Mouse (Mus musculus): ENCODE results near the gene Fbxw9. TPM values are rescaled to one million over a fixed set of nuclear protein-coding genes. Genes with fewer than 3 reads are reported as not detected.

The Fbxw9 gene
- polyA plus RNA-seq, 1 experiment from 2014 or later, result 68.3 TPM

- Histone ChIP-seq H3K9ac (replicated peaks) (no peak overlapping the region), H3K4me2 (no peak overlapping the region), H3K27me3 (replicated peaks) (no peaks in the 10 kb centered on the region), H3K4me3 (replicated peaks) (no peak overlapping the region), H3K27ac (replicated peaks) (no peak overlapping the region), H3K9me3 (replicated peaks) (no peaks in the 10 kb centered on the region), H3K36me3 (peaks cover 29% of the 10 kb centered on the region), H3K4me1 (no peaks in the 10 kb centered on the region)
- no peak for ATAC-seq (ENCODE audit: low FRiP score)
- 91% methylated on average over 11 of the region's 11 CpGs for WGBS
Measured at GRCm38 (mm10) chr8:85090856-85091255, 31.0 kb downstream of the Fbxw9 start.

DNA sequence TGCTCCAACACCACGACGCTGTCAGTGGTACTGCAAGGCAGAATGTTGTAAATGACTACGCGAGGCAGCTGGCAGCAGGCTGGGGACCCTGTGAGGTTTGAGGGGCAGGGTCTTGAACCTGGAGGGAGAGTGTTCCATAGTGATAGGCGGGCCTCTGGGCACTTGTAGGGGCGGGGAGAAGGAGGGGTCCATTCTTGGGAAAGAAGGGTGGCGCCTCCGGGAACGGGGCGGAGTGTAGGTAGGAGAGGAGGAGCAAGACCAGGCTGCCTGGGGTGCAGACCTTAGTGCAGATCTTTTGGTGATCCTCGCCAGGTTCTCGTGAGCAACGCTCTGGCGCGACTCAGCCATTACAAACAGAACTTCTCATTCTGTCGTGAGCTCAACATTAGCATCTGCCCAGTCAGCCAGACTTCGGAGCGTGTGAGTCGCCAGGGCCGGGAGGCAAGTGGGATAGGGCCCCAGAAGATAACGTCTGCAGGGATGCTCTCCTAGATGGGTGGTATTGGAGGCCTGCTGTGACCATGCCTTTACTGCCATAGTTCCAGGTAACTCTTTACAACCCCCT, 31.8 kb downstream of the Fbxw9 start:
- H3K4me2 ChIP-seq, result no peak overlapping the region
- no peaks in the 10 kb centered on the region for H3K4me1 ChIP-seq
- 30% methylated on average over 21 of the region's 21 CpGs for WGBS
- ATAC-seq (ENCODE audit: low FRiP score), result no peak
- H3K27me3 ChIP-seq (replicated peaks), result no peaks in the 10 kb centered on the region
- H3K9me3 ChIP-seq (replicated peaks), result no peaks in the 10 kb centered on the region
- no peak overlapping the region for H3K27ac ChIP-seq (replicated peaks)
- H3K36me3 ChIP-seq, result peaks cover 35% of the 10 kb centered on the region
- H3K4me3 ChIP-seq (replicated peaks), result no peak overlapping the region
- no peak overlapping the region for H3K9ac ChIP-seq (replicated peaks)

GRCm38 (mm10) chr8:85095051-85095450, 35.2 kb downstream of the Fbxw9 start:
- no peaks in the 10 kb centered on the region for H3K27me3 ChIP-seq (replicated peaks)
- H3K9ac ChIP-seq (replicated peaks), result no peak overlapping the region
- H3K4me1 ChIP-seq, result no peaks in the 10 kb centered on the region
- peaks cover 53% of the 10 kb centered on the region for H3K36me3 ChIP-seq
- ATAC-seq (ENCODE audit: low FRiP score), result no peak
- WGBS, result 96% methylated on average over 13 of the region's 13 CpGs
- H3K9me3 ChIP-seq (replicated peaks), result no peaks in the 10 kb centered on the region
- H3K4me2 ChIP-seq, result no peak overlapping the region
- no peak overlapping the region for H3K27ac ChIP-seq (replicated peaks)
- H3K4me3 ChIP-seq (replicated peaks), result no peak overlapping the region

- WGBS, result 93% methylated on average over 7 of the region's 7 CpGs
- H3K36me3 ChIP-seq, result peaks cover 57% of the 10 kb centered on the region
- no peaks in the 10 kb centered on the region for H3K4me1 ChIP-seq
Measured at GRCm38 (mm10) chr8:85095566-85095965, 35.7 kb downstream of the Fbxw9 start.

GRCm38 (mm10) chr8:85096196-85096595, 36.3 kb downstream of the Fbxw9 start:
- Histone ChIP-seq H3K9me3 (replicated peaks) (no peaks in the 10 kb centered on the region), H3K9ac (replicated peaks) (no peak overlapping the region), H3K4me3 (replicated peaks) (no peak overlapping the region), H3K36me3 (peaks cover 57% of the 10 kb centered on the region), H3K4me2 (no peak overlapping the region), H3K27ac (replicated peaks) (no peak overlapping the region), H3K27me3 (replicated peaks) (no peaks in the 10 kb centered on the region), H3K4me1 (no peaks in the 10 kb centered on the region)
- no peak for ATAC-seq (ENCODE audit: low FRiP score)
- WGBS, result 94% methylated on average over 16 of the region's 16 CpGs

More at GRCm38 (mm10) chr8:85095566-85095965, 35.7 kb downstream of the Fbxw9 start:
- no peak overlapping the region for H3K4me2 ChIP-seq
- no peaks in the 10 kb centered on the region for H3K9me3 ChIP-seq (replicated peaks)
- H3K4me3 ChIP-seq (replicated peaks), result no peak overlapping the region
- ATAC-seq (ENCODE audit: low FRiP score), result no peak
- no peak overlapping the region for H3K9ac ChIP-seq (replicated peaks)
- no peaks in the 10 kb centered on the region for H3K27me3 ChIP-seq (replicated peaks)
- H3K27ac ChIP-seq (replicated peaks), result no peak overlapping the region

GRCm38 (mm10) chr8:85096850-85097249, 37.0 kb downstream of the Fbxw9 start:
- Histone ChIP-seq H3K36me3 (peaks cover 57% of the 10 kb centered on the region), H3K4me2 (no peak overlapping the region), H3K9ac (replicated peaks) (no peak overlapping the region), H3K27ac (replicated peaks) (no peak overlapping the region), H3K4me1 (no peaks in the 10 kb centered on the region), H3K9me3 (replicated peaks) (no peaks in the 10 kb centered on the region), H3K27me3 (replicated peaks) (no peaks in the 10 kb centered on the region), H3K4me3 (replicated peaks) (no peak overlapping the region)
- 94% methylated on average over 4 of the region's 4 CpGs for WGBS
- ATAC-seq (ENCODE audit: low FRiP score), result no peak

GRCm38 (mm10) chr8:85100076-85100665, 40.3 kb downstream of the Fbxw9 start:
- Histone ChIP-seq H3K9me3 (replicated peaks) (no peaks in the 10 kb centered on the region), H3K36me3 (peaks cover 43% of the 10 kb centered on the region), H3K4me1 (no peaks in the 10 kb centered on the region), H3K27ac (replicated peaks) (no peak overlapping the region), H3K4me2 (no peak overlapping the region), H3K4me3 (replicated peaks) (no peak overlapping the region), H3K27me3 (replicated peaks) (no peaks in the 10 kb centered on the region), H3K9ac (replicated peaks) (no peak overlapping the region)
- ATAC-seq (ENCODE audit: low FRiP score), result no peak
- WGBS, result 82% methylated on average over 4 of the region's 4 CpGs

DNA sequence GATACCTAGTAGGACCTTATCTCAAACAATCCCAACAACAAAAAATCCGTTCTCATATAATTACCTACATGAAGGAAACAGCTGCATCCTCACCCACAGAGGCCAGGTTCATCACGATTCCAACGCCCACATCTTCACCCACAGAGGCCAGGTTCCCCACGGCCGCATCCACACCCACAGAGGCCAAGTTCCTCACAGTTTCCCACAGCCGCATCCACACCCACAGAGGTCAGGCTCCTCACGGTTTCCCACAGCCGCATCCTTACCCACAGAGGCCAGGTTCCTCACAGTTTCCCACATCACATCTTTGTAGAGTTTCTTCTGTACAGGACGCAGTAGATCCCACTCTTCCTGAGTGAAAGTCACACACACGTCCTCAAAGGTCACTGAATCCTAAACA, 53.4 kb downstream of the Fbxw9 start:
- ATAC-seq (ENCODE audit: low FRiP score), result no peak

GRCm38 (mm10) chr8:85115501-85115900, 55.6 kb downstream of the Fbxw9 start:
- peaks cover 26% of the 10 kb centered on the region for H3K36me3 ChIP-seq
- no peak overlapping the region for H3K4me3 ChIP-seq (replicated peaks)
- WGBS, result 77% methylated on average over 4 of the region's 4 CpGs
- H3K27ac ChIP-seq (replicated peaks), result no peak overlapping the region
- no peak for ATAC-seq (ENCODE audit: low FRiP score)
- no peak overlapping the region for H3K4me2 ChIP-seq
- peaks cover 6% of the 10 kb centered on the region; the same call in 1 of the 2 replicates for H3K4me1 ChIP-seq
- no peak overlapping the region for H3K9ac ChIP-seq (replicated peaks)
- H3K9me3 ChIP-seq (replicated peaks), result no peaks in the 10 kb centered on the region
- H3K27me3 ChIP-seq (replicated peaks), result no peaks in the 10 kb centered on the region

More for the DNA sequence above, 53.4 kb downstream of the Fbxw9 start:
- no peaks in the 10 kb centered on the region for H3K27me3 ChIP-seq (replicated peaks)
- no peak overlapping the region for H3K4me2 ChIP-seq
- no peak overlapping the region for H3K4me3 ChIP-seq (replicated peaks)
- H3K4me1 ChIP-seq, result no peaks in the 10 kb centered on the region
- no peak overlapping the region for H3K9ac ChIP-seq (replicated peaks)
- no peaks in the 10 kb centered on the region for H3K9me3 ChIP-seq (replicated peaks)
- H3K27ac ChIP-seq (replicated peaks), result no peak overlapping the region
- H3K36me3 ChIP-seq, result peaks cover 45% of the 10 kb centered on the region
- 98% methylated on average over 10 of the region's 10 CpGs for WGBS

Small RNA genes within 50 kb of the gene (microRNA-seq; reads per million reads assigned to microRNA genes)
- gene Gm23388 (1.4 reads per million), gene Mir7070 (0.52 reads per million)

Other genes with a start within 250 kb of the Fbxw9 start
- gene Dand5, start 237.2 kb upstream of the Fbxw9 start, polyA plus RNA-seq (2015; fragmentation: Nextera tagmentation; extraction: Ambion mirVana), result 15.7 and 17.2 TPM in 2 replicates
- 44.3 and 45.1 TPM in 2 replicates for gene Gadd45gip1, start 228.5 kb upstream of the Fbxw9 start, polyA plus RNA-seq (2015; fragmentation: Nextera tagmentation; extraction: Ambion mirVana)
- 71.3 and 98.0 TPM in 2 replicates for gene Rad23a, start 219.4 kb upstream of the Fbxw9 start, polyA plus RNA-seq (2015; fragmentation: Nextera tagmentation; extraction: Ambion mirVana)
- gene Calr, start 213.1 kb upstream of the Fbxw9 start, polyA plus RNA-seq (2015; fragmentation: Nextera tagmentation; extraction: Ambion mirVana), result 730 and 802 TPM in 2 replicates
- 105 and 108 TPM in 2 replicates for gene Farsa, start 203.1 kb upstream of the Fbxw9 start, polyA plus RNA-seq (2015; fragmentation: Nextera tagmentation; extraction: Ambion mirVana)
- gene Syce2, start 187.9 kb upstream of the Fbxw9 start, polyA plus RNA-seq (2015; fragmentation: Nextera tagmentation; extraction: Ambion mirVana), result 26.4 and 49.7 TPM in 2 replicates
- gene Gcdh, start 166.1 kb upstream of the Fbxw9 start, polyA plus RNA-seq (2015; fragmentation: Nextera tagmentation; extraction: Ambion mirVana), result 39.8 and 41.3 TPM in 2 replicates
- 0.49 and 1.1 TPM in 2 replicates for gene Klf1, start 158.1 kb upstream of the Fbxw9 start, polyA plus RNA-seq (2015; fragmentation: Nextera tagmentation; extraction: Ambion mirVana)
- gene Dnase2a, start 151.5 kb upstream of the Fbxw9 start, polyA plus RNA-seq (2015; fragmentation: Nextera tagmentation; extraction: Ambion mirVana), result 5.2 and 7.3 TPM in 2 replicates
- 60.7 and 74.7 TPM in 2 replicates for gene Mast1, start 122.7 kb upstream of the Fbxw9 start, polyA plus RNA-seq (2015; fragmentation: Nextera tagmentation; extraction: Ambion mirVana)
- gene Rtbdn, start 113.1 kb upstream of the Fbxw9 start, polyA plus RNA-seq (2015; fragmentation: Nextera tagmentation; extraction: Ambion mirVana), result 3.0 and 3.8 TPM in 2 replicates
- not detected in 2 replicates for gene Gm49661, start 90.6 kb upstream of the Fbxw9 start, polyA plus RNA-seq (2015; fragmentation: Nextera tagmentation; extraction: Ambion mirVana)
- gene Prdx2, start 90.5 kb upstream of the Fbxw9 start, polyA plus RNA-seq (2015; fragmentation: Nextera tagmentation; extraction: Ambion mirVana), result 930 and 1,070 TPM in 2 replicates
- 55.0 and 81.5 TPM in 2 replicates for gene Rnaseh2a, start 90.3 kb upstream of the Fbxw9 start, polyA plus RNA-seq (2015; fragmentation: Nextera tagmentation; extraction: Ambion mirVana)
- 9.4 and 15.1 TPM in 2 replicates for gene Junb, start 81.3 kb upstream of the Fbxw9 start, polyA plus RNA-seq (2015; fragmentation: Nextera tagmentation; extraction: Ambion mirVana)
- gene Hook2, start 69.5 kb upstream of the Fbxw9 start, polyA plus RNA-seq (2015; fragmentation: Nextera tagmentation; extraction: Ambion mirVana), result 33.9 and 37.2 TPM in 2 replicates
- gene Best2, start 45.5 kb upstream of the Fbxw9 start, polyA plus RNA-seq (2015; fragmentation: Nextera tagmentation; extraction: Ambion mirVana), result not detected in 2 replicates
- 148 and 154 TPM in 2 replicates for gene Asna1, start 34.8 kb upstream of the Fbxw9 start, polyA plus RNA-seq (2015; fragmentation: Nextera tagmentation; extraction: Ambion mirVana)
- gene Trir, start 33.2 kb upstream of the Fbxw9 start, polyA plus RNA-seq (2015; fragmentation: Nextera tagmentation; extraction: Ambion mirVana), result 116 and 124 TPM in 2 replicates
- 54.9 and 55.5 TPM in 2 replicates for gene Tnpo2, start 23.1 kb upstream of the Fbxw9 start, polyA plus RNA-seq (2015; fragmentation: Nextera tagmentation; extraction: Ambion mirVana)
- 1.4 and 1.6 TPM in 2 replicates for gene Gm5741, start 7.9 kb downstream of the Fbxw9 start, polyA plus RNA-seq (2015; fragmentation: Nextera tagmentation; extraction: Ambion mirVana)
- 102 and 117 TPM in 2 replicates for gene Dhps, start 11.7 kb downstream of the Fbxw9 start, polyA plus RNA-seq (2015; fragmentation: Nextera tagmentation; extraction: Ambion mirVana)
- 111 and 121 TPM in 2 replicates for gene Wdr83os, start 20.7 kb downstream of the Fbxw9 start, polyA plus RNA-seq (2015; fragmentation: Nextera tagmentation; extraction: Ambion mirVana)
- 50.3 and 50.5 TPM in 2 replicates for gene Wdr83, start 21.3 kb downstream of the Fbxw9 start, polyA plus RNA-seq (2015; fragmentation: Nextera tagmentation; extraction: Ambion mirVana)
- gene Man2b1, start 23.2 kb downstream of the Fbxw9 start, polyA plus RNA-seq (2015; fragmentation: Nextera tagmentation; extraction: Ambion mirVana), result 19.3 and 31.1 TPM in 2 replicates
- gene Zfp791, start 63.0 kb downstream of the Fbxw9 start, polyA plus RNA-seq (2015; fragmentation: Nextera tagmentation; extraction: Ambion mirVana), result 3.4 and 4.2 TPM in 2 replicates
- not detected in 2 replicates for gene Cks1brt, start 91.9 kb downstream of the Fbxw9 start, polyA plus RNA-seq (2015; fragmentation: Nextera tagmentation; extraction: Ambion mirVana)
- not detected in 2 replicates for gene Olfr371, start 165.9 kb downstream of the Fbxw9 start, polyA plus RNA-seq (2015; fragmentation: Nextera tagmentation; extraction: Ambion mirVana)
- gene Orc6, start 239.6 kb downstream of the Fbxw9 start, polyA plus RNA-seq (2015; fragmentation: Nextera tagmentation; extraction: Ambion mirVana), result 69.5 and 75.7 TPM in 2 replicates
- 171 and 178 TPM in 2 replicates for gene Vps35, start 239.7 kb downstream of the Fbxw9 start, polyA plus RNA-seq (2015; fragmentation: Nextera tagmentation; extraction: Ambion mirVana)